Mouse (Mus musculus): Measurements from ENCODE around the gene Poln.

GRCm38 (mm10) chr5:34124131-34124530, 45.1 kb downstream of the Poln start:
- TF ChIP-seq POLR2A (IDR thresholded peaks at IDR 0.05; ENCODE audit: borderline replicate concordance, extremely low read depth, insufficient read depth, insufficient read length, poor library complexity, severe bottlenecking) (no peak), CTCF (IDR thresholded peaks at IDR 0.05; ENCODE audit: borderline replicate concordance, extremely low read depth, insufficient read depth, insufficient read length) (no peak)
